Mouse (Mus musculus): ENCODE data around the gene Hist1h3f. TPM values are rescaled to one million over a fixed set of nuclear protein-coding genes. Genes with fewer than 3 reads are reported as not detected.

Gene Hist1h3f
- polyA plus RNA-seq, 1 experiment from 2014 or later: 0.90 TPM

GRCm38 (mm10) chr13:23516822-23517602 lies 26.8 kb upstream of the Hist1h3f start:
- H3K27me3 ChIP-seq (ENCODE audit: control insufficient read depth, insufficient read depth, low read length): no peaks in the 10 kb centered on the region
- H3K4me3 ChIP-seq (replicated peaks; ENCODE audit: low read length): peak overlapping the region; percentile 69
- peaks cover 3% of the 10 kb centered on the region for H3K4me1 ChIP-seq (ENCODE audit: control insufficient read depth, insufficient read depth, low read length)
- no peaks in the 10 kb centered on the region for H3K36me3 ChIP-seq (ENCODE audit: control insufficient read depth, insufficient read depth, low read length)
- WGBS: 0% methylated on average over 19 of the region's 19 CpGs
- peak overlapping the region; percentile 85 for H3K27ac ChIP-seq (ENCODE audit: low read length)
- H3K9me3 ChIP-seq (replicated peaks; ENCODE audit: control insufficient read depth, low read length): no peaks in the 10 kb centered on the region
- ATAC-seq (ENCODE audit: insufficient read depth, low FRiP score): peak; percentile 50; the same call in 1 of the 2 replicates
- H3K9ac ChIP-seq (ENCODE audit: low read length): peak overlapping the region; percentile 68
- peak overlapping the region; percentile 99 for H3K4me2 ChIP-seq (ENCODE audit: low read depth, low read length)

DNA sequence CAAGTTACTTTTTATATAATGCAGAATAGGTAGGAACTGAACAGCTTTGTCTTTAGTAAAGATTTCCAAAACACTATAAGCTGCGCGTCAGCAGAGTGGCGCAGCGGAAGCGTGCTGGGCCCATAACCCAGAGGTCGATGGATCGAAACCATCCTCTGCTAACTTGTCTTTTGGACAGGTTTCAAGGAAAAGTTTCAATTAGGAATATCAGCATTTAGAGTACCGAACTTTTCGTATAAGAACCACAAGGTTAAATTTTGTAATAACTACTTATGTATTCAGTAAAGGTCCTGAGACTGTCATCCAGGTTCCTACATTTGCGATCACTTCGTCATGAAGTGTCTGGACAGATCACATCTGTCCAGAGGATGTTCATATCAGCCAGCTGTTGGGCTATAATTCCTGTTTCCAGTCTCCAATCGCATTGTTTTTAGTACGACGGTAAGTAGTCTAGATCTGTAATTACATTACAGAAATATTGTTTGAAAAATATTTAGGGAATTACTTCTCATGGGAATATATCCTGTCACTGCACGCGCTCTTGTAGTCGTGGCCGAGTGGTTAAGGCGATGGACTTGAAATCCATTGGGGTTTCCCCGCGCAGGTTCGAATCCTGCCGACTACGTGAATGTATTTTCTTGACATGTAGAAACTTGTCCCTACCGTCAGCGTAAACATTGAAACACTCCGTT lies 26.1 kb upstream of the Hist1h3f start:
- Histone ChIP-seq H3K27me3 (ENCODE audit: control insufficient read depth, insufficient read depth, low read length) (no peaks in the 10 kb centered on the region), H3K4me3 (replicated peaks; ENCODE audit: low read length) (peak overlapping the region; percentile 69), H3K4me2 (ENCODE audit: low read depth, low read length) (peak overlapping the region; percentile 99), H3K36me3 (ENCODE audit: control insufficient read depth, insufficient read depth, low read length) (no peaks in the 10 kb centered on the region), H3K4me1 (ENCODE audit: control insufficient read depth, insufficient read depth, low read length) (peaks cover 3% of the 10 kb centered on the region), H3K9ac (ENCODE audit: low read length) (peak overlapping the region; percentile 69), H3K9me3 (replicated peaks; ENCODE audit: control insufficient read depth, low read length) (no peaks in the 10 kb centered on the region), H3K27ac (ENCODE audit: low read length) (peak overlapping the region; percentile 85)
- ATAC-seq (ENCODE audit: insufficient read depth, low FRiP score): peak; percentile 90
- whole genome bisulfite sequencing: under 1% methylated on average over 27 of the region's 27 CpGs

DNA sequence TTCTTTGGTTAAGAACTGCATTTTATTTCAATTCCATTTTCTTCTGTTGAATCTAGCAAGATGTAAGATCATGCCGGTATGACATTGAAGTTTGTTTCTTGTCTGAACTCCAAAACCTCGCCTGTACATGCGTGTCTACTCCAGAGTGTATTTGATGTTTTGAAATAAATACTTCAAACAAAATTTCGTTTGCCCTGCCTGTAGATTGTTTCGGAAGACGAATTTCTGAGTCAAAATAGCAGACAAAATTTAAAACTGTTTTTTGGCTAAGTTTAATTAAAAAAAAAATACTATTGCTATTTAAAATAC lies 25.6 kb upstream of the Hist1h3f start:
- Histone ChIP-seq H3K27me3 (ENCODE audit: control insufficient read depth, insufficient read depth, low read length) (no peaks in the 10 kb centered on the region), H3K27ac (ENCODE audit: low read length) (no peak overlapping the region), H3K4me3 (replicated peaks; ENCODE audit: low read length) (peak overlapping the region; percentile 69), H3K9me3 (replicated peaks; ENCODE audit: control insufficient read depth, low read length) (no peaks in the 10 kb centered on the region), H3K9ac (ENCODE audit: low read length) (no peak overlapping the region; the same call in 1 of the 2 replicates), H3K4me2 (ENCODE audit: low read depth, low read length) (peak overlapping the region; percentile 99), H3K36me3 (ENCODE audit: control insufficient read depth, insufficient read depth, low read length) (no peaks in the 10 kb centered on the region), H3K4me1 (ENCODE audit: control insufficient read depth, insufficient read depth, low read length) (peaks cover 3% of the 10 kb centered on the region)
- ATAC-seq (ENCODE audit: insufficient read depth, low FRiP score): no peak
- WGBS: under 1% methylated on average over 6 of the region's 6 CpGs

DNA sequence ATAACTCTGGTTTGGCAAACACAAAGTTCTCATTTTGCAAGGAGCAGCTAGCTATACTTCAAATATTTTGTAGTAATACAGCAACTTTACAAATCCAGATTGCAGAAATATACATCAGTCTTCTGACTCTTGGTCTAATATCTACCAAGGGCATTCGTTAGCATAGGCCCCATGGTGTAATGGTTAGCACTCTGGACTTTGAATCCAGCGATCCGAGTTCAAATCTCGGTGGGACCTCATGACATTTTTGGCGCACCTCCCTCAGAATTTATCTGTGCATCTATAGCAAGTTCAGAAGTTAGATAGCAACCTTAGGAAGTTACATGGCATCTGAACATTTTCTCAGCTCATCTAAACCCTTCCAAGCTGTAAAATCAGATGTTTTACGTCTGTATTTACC lies 25.0 kb upstream of the Hist1h3f start:
- no peaks in the 10 kb centered on the region for H3K9me3 ChIP-seq (replicated peaks; ENCODE audit: control insufficient read depth, low read length)
- H3K27me3 ChIP-seq (ENCODE audit: control insufficient read depth, insufficient read depth, low read length): no peaks in the 10 kb centered on the region
- H3K4me2 ChIP-seq (ENCODE audit: low read depth, low read length): peak overlapping the region; percentile 99
- H3K9ac ChIP-seq (ENCODE audit: low read length): 0 out of 2 replicates have a peak overlapping the region, but pooled peaks have one; percentile 40
- H3K4me1 ChIP-seq (ENCODE audit: control insufficient read depth, insufficient read depth, low read length): peaks cover 3% of the 10 kb centered on the region
- no peak overlapping the region for H3K27ac ChIP-seq (ENCODE audit: low read length)
- 0% methylated on average over 6 of the region's 6 CpGs for WGBS
- no peaks in the 10 kb centered on the region for H3K36me3 ChIP-seq (ENCODE audit: control insufficient read depth, insufficient read depth, low read length)
- H3K4me3 ChIP-seq (replicated peaks; ENCODE audit: low read length): peak overlapping the region; percentile 43
- peak; percentile 66 for ATAC-seq (ENCODE audit: insufficient read depth, low FRiP score)

DNA sequence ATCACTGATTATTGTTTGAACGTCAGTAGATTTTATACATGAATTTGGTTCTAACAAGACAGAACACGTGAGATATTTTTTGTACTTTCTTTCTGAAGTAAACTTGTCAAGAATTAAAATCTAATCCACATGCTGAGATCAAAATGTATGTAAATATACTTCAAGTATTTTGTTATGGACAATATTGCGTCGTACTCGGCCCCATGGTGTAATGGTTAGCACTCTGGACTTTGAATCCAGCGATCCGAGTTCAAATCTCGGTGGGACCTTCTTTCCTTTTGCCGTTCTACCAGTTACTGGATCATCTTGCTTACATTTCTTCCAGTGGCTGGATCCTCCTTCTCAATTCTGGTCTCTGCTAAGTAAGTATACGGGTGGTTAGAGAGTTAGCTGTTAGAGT lies 24.4 kb upstream of the Hist1h3f start:
- Histone ChIP-seq H3K4me2 (ENCODE audit: low read depth, low read length) (peak overlapping the region; percentile 99), H3K4me3 (replicated peaks; ENCODE audit: low read length) (peak overlapping the region; percentile 43), H3K4me1 (ENCODE audit: control insufficient read depth, insufficient read depth, low read length) (peaks cover 3% of the 10 kb centered on the region), H3K36me3 (ENCODE audit: control insufficient read depth, insufficient read depth, low read length) (no peaks in the 10 kb centered on the region), H3K9me3 (replicated peaks; ENCODE audit: control insufficient read depth, low read length) (no peaks in the 10 kb centered on the region), H3K27me3 (ENCODE audit: control insufficient read depth, insufficient read depth, low read length) (no peaks in the 10 kb centered on the region), H3K9ac (ENCODE audit: low read length) (0 out of 2 replicates have a peak overlapping the region, but pooled peaks have one; percentile 40), H3K27ac (ENCODE audit: low read length) (no peak overlapping the region)
- WGBS: under 1% methylated on average over 10 of the region's 10 CpGs
- peak; percentile 50 for ATAC-seq (ENCODE audit: insufficient read depth, low FRiP score)

DNA sequence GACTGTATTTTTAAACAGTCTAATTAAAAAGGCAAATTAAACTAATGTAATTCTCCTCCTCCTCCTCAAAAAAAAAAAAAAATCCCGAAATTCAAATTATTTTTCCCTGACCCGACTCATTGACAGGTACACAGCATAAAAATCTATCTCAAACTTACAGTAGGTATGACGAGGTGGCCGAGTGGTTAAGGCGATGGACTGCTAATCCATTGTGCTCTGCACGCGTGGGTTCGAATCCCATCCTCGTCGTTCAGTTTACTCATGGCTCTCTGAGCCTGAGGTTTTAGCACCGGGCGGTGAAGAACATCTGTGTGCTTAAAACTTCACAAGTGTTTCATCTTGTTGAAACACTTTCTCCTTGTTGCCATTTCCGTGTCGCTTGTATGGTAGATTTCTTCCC lies 22.1 kb upstream of the Hist1h3f start:
- H3K4me2 ChIP-seq (ENCODE audit: low read depth, low read length): peak overlapping the region; percentile 42
- H3K36me3 ChIP-seq (ENCODE audit: control insufficient read depth, insufficient read depth, low read length): no peaks in the 10 kb centered on the region
- H3K27me3 ChIP-seq (ENCODE audit: control insufficient read depth, insufficient read depth, low read length): no peaks in the 10 kb centered on the region
- 0 out of 2 replicates have a peak overlapping the region, but pooled peaks have one; percentile 5 for H3K4me3 ChIP-seq (replicated peaks; ENCODE audit: low read length)
- peaks cover 4% of the 10 kb centered on the region; the same call in 1 of the 2 replicates for H3K4me1 ChIP-seq (ENCODE audit: control insufficient read depth, insufficient read depth, low read length)
- no peak for ATAC-seq (ENCODE audit: insufficient read depth, low FRiP score)
- H3K9ac ChIP-seq (ENCODE audit: low read length): no peak overlapping the region
- 1% methylated on average over 14 of the region's 14 CpGs for WGBS
- no peaks in the 10 kb centered on the region for H3K9me3 ChIP-seq (replicated peaks; ENCODE audit: control insufficient read depth, low read length)
- H3K27ac ChIP-seq (ENCODE audit: low read length): no peak overlapping the region

DNA sequence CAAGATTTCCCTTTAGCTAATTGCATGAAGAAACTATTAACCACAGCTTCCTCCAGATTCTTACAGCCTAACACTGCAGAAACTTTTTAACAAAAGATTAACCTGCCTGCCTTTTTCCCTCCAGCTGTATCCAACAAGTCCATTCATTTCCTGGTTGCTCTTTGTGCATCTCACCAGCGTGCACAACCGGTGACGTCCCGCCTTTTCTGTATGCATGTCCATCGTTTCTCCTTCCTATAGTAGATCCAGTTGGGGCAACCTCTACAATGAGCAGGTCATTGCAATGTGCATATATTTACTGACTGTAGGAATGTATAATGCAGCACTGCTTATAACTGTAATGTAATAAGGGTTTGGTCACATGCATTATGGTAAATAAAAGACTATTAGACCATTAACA lies 19.9 kb upstream of the Hist1h3f start:
- H3K9ac ChIP-seq (ENCODE audit: low read length): no peak overlapping the region
- no peaks in the 10 kb centered on the region for H3K27me3 ChIP-seq (ENCODE audit: control insufficient read depth, insufficient read depth, low read length)
- H3K4me1 ChIP-seq (ENCODE audit: control insufficient read depth, insufficient read depth, low read length): peaks cover 6% of the 10 kb centered on the region; the same call in 1 of the 2 replicates
- no peaks in the 10 kb centered on the region for H3K36me3 ChIP-seq (ENCODE audit: control insufficient read depth, insufficient read depth, low read length)
- ATAC-seq (ENCODE audit: insufficient read depth, low FRiP score): no peak
- H3K9me3 ChIP-seq (replicated peaks; ENCODE audit: control insufficient read depth, low read length): no peaks in the 10 kb centered on the region
- H3K27ac ChIP-seq (ENCODE audit: low read length): no peak overlapping the region
- WGBS: 44% methylated on average over 5 of the region's 5 CpGs
- H3K4me2 ChIP-seq (ENCODE audit: low read depth, low read length): no peak overlapping the region
- H3K4me3 ChIP-seq (replicated peaks; ENCODE audit: low read length): no peak overlapping the region

- no peaks in the 10 kb centered on the region for H3K9me3 ChIP-seq (replicated peaks; ENCODE audit: control insufficient read depth, low read length)
- H3K4me3 ChIP-seq (replicated peaks; ENCODE audit: low read length): no peak overlapping the region
- ATAC-seq (ENCODE audit: insufficient read depth, low FRiP score): no peak
- 11% methylated on average over 5 of the region's 5 CpGs for WGBS
- no peaks in the 10 kb centered on the region for H3K36me3 ChIP-seq (ENCODE audit: control insufficient read depth, insufficient read depth, low read length)
- no peaks in the 10 kb centered on the region for H3K27me3 ChIP-seq (ENCODE audit: control insufficient read depth, insufficient read depth, low read length)
- H3K4me1 ChIP-seq (ENCODE audit: control insufficient read depth, insufficient read depth, low read length): peaks cover 8% of the 10 kb centered on the region
- H3K9ac ChIP-seq (ENCODE audit: low read length): no peak overlapping the region
- H3K27ac ChIP-seq (ENCODE audit: low read length): no peak overlapping the region
- no peak overlapping the region for H3K4me2 ChIP-seq (ENCODE audit: low read depth, low read length)
These were observed 19.2 kb upstream of the Hist1h3f start for GRCm38 (mm10) chr13:23524654-23525053.

GRCm38 (mm10) chr13:23525901-23526300 lies 18.0 kb upstream of the Hist1h3f start:
- 4% methylated on average over 10 of the region's 10 CpGs for WGBS
- peak overlapping the region; percentile 55 for H3K4me3 ChIP-seq (replicated peaks; ENCODE audit: low read length)
- ATAC-seq (ENCODE audit: insufficient read depth, low FRiP score): no peak
- H3K4me1 ChIP-seq (ENCODE audit: control insufficient read depth, insufficient read depth, low read length): peaks cover 8% of the 10 kb centered on the region
- H3K9ac ChIP-seq (ENCODE audit: low read length): 0 out of 2 replicates have a peak overlapping the region, but pooled peaks have one; percentile 46
- no peak overlapping the region for H3K27ac ChIP-seq (ENCODE audit: low read length)
- H3K27me3 ChIP-seq (ENCODE audit: control insufficient read depth, insufficient read depth, low read length): no peaks in the 10 kb centered on the region
- H3K4me2 ChIP-seq (ENCODE audit: low read depth, low read length): peak overlapping the region; percentile 63
- H3K36me3 ChIP-seq (ENCODE audit: control insufficient read depth, insufficient read depth, low read length): no peaks in the 10 kb centered on the region
- no peaks in the 10 kb centered on the region for H3K9me3 ChIP-seq (replicated peaks; ENCODE audit: control insufficient read depth, low read length)
